Mouse (Mus musculus) megakaryocyte-erythroid progenitor cell, adult 5-6 weeks (primary cell): ENCODE results near the gene Mef2b. TPM values are rescaled to one million over a fixed set of nuclear protein-coding genes. Genes with fewer than 3 reads are reported as not detected.

Experiments used
- ATAC-seq: replicated peaks from 2 replicates; pipeline ENCODE4 v1.8.0; 2016; ENCODE audit warnings: mild to moderate bottlenecking, inconsistent platforms; ENCODE audit not compliant: severe bottlenecking, poor library complexity, low FRiP score, low TSS enrichment
- total RNA-seq, 2 experiments: library from RNA; stranded (forward) in 1 of 2; stranded (reverse) in 1 of 2; fragments of 200-1000, 215-1000 nt in 1 of 2; fragments of >200 nt in 1 of 2; fragmentation: Nextera tagmentation in 1 of 2; gene quantifications; 2 replicates each; pipeline ENCODE4 v1.2.3; 2014 to 2017

The Mef2b gene
- total RNA-seq, 2 experiments from 2014 or later, result 0.46 TPM; not detected in 1

DNA sequence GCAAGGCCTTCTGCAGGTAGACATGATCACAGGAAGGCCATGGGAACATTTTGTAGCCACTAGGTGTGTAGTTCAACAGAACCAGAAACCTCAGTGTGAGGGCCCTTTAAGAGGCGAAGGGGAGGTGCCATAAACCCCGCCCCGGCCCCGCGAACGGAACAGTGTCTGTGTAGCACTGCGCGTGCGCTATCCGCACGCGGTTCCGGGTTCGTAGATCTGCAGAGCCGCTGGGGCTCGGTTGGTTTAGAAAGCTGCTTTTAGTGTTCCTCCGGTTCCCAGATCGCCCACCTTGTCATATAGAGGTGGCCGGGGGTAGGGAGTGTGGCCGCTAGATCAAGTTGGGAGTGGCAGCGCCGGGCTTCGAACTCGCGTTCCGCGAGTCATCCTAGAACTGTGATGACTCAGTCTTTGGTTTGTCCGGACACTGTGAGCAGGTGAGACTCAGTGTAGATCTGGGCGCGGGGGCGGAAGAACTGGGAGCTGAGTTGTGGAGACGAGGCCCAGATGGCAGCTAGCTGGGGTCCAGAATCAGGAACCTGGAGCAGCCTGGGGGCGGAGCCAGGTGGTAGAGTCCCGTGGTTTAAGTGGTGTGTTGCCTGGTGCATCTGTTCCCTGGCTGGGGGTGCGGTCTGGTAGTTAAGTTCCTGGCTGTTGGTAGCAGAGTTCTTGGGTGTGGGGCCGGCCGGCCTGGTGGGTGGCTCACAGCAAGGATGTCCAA, 8.2 kb upstream of the Mef2b start, which contains the start of gene Nr2c2ap:
TSS of gene Nr2c2ap (plus strand) at position 168 of the 718 bp plus-strand sequence.
- peak; percentile 93 for ATAC-seq

DNA sequence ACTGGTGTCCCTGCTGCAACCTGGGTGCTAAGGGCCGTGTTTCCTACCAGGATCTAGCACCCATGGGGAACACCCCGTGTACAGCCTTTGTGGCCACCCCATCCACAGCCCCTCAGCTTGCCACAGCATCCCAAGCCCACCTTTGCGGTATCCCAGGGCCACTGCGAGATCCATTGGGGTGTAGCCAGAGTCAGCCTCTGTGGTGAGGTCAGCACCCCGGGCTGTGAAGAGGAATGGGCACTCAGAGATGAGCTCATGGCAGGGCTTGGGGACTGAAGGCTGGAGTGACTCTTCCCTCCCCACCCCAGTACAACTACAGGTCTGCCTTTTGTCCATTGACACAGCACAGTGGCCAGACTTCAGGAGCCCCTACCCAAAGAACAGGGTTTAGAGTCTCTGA, 5.4 kb upstream of the Mef2b start:
- no peak for ATAC-seq

- no peak for ATAC-seq
Measured at GRCm38 (mm10) chr8:70134931-70135330, 4.6 kb upstream of the Mef2b start.

DNA sequence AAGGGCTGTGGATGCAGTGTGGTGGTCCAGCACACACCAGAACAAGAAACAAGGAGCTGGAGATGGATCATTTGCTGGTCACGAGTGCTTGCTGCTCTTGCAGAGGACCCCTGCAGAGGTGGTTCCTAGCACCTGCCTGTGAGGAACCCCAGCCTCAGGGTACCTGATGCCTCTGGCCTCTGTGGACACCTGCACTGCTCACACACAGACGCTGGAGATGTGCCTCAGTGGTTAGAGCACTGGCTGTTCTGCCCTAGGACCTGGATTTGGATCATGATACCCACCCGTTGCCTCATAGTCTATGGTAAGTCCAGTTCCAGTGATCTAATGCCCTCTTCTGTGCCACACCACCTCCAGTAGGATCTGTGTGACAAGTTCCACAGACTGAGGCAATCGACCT, 2.9 kb upstream of the Mef2b start:
- no peak for ATAC-seq

DNA sequence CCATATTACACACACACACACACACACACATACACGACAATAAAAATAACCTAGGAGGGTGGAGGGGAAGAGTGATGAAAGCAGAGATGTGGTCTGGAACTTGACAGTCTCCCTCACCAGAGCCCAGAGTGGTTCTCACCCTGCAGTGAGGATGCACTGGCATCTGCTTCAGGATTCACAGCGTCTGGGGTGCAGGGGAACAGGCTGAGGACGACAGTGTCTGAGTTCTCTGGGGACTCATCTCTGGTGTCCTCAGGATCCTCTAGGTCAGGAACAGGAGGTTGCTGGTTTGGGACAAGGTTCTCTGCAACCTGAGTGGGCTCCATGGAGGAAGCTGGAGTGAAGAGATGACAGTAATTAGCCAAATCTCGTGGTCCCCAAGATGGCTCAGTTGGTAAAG, 1.6 kb upstream of the Mef2b start:
- ATAC-seq, result no peak

DNA sequence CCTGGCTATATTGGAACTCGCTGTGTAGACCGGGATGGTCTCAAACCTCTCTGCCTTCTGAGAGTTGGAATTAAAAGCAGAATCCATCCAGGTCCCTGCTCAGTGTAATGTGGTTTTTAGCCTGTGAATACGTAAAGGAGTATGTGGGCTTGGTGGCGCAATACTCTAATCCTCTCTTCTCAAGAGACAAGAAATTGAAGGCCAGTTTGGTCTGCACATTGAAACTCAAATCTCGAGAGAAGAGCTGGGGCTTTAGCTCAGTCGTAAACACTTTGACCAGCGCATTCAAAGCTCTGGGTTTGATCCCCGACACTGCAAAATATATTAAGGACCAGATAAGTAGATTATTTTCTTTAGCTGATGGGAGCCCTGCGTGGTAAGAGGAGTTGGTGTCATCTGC, 470 bp downstream of the Mef2b start:
- ATAC-seq, result no peak

GRCm38 (mm10) chr8:70147678-70148607, 8.4 kb downstream of the Mef2b start:
- ATAC-seq, result no peak

- ATAC-seq, result no peak
Measured at GRCm38 (mm10) chr8:70150158-70150557, 10.6 kb downstream of the Mef2b start.

DNA sequence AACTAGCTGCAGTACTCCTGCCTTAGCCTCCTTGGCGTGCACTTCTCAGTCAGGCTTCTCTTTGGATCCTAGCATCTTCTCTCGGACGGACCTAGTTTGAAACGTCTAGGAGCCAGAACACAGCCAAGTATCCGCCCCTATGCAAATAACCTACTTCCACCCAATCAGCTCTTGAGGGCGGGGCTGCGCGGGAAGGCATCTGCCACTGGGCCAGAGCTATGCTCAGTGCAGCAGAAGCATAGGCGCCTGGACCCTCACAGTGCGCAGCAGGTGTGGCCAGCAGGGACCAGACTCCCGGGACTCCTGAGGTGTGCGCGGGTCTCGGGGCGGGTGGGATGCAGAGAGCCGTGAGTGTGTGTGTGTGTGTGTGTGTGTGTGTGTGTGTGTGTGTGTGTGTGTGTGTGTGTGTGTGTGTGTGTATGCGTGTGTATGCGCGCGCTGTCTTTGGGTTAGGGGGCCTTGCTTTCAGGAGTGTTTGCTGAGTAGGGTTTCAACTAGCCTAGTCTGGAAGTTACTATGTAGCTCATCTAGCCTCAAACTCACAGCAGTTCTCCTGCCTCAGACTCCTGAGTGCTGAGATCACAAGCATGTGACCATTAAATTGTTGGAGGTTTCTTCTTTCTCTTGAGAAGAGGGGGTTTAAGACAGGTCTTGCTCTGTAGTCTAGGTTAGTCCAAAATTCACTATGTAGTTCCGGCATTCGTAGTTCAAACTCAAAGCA, 13.2 kb downstream of the Mef2b start:
- ATAC-seq, result peak; percentile 99

DNA sequence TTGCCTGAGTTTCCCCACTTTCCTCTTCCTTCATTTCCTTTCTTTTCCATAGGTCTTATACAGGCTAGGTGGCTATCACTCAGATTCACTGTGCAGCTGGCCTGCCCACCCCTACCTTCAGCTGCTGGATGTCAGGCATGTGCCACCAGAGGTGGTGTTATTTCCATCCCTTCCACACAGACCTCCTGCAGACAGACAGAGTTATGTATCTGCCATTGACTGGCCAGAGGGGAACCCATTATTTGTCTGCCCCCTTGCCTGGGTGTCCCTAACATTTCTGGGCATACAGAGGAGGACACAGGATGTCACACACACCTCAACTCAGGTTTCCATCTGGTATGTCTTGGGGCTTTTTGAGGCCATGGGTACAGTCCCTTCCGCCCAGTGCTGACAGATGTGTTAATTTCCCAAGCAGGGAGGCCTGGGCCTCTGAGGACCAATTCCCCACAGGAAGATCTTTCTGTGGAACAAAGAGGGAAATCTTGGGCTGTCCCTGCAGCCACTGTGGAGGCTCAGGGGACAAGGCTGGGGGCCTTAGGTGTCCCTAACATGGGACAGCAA, 17.8 kb downstream of the Mef2b start:
- no peak for ATAC-seq

- peak; percentile 90 for ATAC-seq
Measured at GRCm38 (mm10) chr8:70158069-70158853, 18.8 kb downstream of the Mef2b start.

- no peak for ATAC-seq
Measured at GRCm38 (mm10) chr8:70159211-70159610, 19.7 kb downstream of the Mef2b start.

- no peak for ATAC-seq
Measured at GRCm38 (mm10) chr8:70160015-70160414, 20.5 kb downstream of the Mef2b start.

- no peak for ATAC-seq
Measured at GRCm38 (mm10) chr8:70163316-70163715, 23.8 kb downstream of the Mef2b start.

DNA sequence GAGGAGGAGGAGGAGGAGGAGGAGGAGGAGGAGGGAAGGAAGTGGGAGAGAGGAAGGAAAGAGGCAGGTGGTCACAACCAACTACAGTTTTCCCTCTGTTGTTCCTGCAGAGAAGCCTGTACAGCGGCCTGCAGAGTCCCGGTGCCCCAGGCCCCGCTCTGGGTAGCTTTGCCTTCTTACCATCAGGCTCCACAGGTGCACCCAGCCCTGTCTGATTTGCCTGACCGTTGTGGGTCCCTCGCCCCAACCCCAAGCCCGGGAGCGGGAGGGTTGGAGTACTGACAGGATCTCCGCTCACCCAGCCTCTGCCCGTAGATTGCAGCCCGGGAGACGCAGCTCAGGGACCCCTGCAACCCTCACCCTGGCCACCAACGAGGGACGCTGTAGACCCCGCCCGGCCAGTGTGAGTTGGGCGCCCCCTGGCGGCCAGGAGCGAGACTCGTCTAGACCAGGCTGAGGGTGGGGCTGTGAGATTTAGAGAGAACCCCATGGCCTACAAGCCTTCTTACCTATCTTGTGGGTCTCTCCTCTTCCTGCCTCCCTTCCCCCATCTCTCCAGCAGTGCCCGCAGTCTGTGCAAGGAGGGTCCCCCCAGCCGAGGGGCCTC, 27.1 kb downstream of the Mef2b start:
- ATAC-seq, result peak; percentile 60

DNA sequence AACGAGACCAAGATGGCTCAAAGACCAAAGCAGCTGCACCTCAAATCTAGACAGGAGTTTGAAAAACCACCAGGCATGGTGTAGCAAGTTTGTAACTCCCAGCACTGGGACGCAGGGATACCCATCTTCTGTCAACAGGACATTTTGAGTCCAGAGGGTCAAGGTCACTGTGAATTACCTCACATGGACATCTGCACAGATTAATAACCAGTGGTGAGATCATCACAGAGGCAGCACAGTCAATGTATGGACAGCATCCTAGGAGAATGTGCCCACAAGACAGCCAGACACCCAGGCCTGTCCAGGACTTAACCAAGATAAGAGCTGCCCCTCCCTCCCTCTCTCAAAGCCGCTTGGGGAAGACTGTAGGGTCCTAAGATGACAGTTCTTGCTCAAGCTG, 30.6 kb downstream of the Mef2b start:
- ATAC-seq, result no peak

DNA sequence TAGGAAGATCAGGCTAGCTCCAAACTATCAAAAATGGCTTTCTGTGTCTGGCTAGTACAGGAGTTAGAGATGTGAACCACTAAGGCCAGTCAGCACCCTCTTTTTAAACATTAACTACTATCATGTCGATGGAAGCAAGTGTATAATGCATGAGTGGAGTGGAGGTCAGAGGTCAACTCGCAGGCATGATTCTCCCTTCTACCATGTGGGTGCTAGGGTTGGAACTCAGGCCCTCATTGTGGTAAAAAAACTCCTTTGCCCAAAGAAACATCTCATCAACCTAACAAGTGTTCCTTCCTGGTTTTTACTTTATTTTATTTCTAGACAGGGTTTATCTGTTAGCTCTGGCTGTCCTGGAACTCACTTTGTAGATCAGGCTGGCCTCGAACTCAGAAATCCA, 31.2 kb downstream of the Mef2b start:
- no peak for ATAC-seq

- no peak for ATAC-seq
Measured at GRCm38 (mm10) chr8:70171240-70171639, 31.7 kb downstream of the Mef2b start.
